Mouse (Mus musculus): ENCODE measurements around the gene Pcdh7.
"Not testable (repeated sequence)": the region's sequence is repeated elsewhere in the genome, so short reads cannot be mapped to it uniquely, and the experiment has no call there.

The Pcdh7 gene

GRCm38 (mm10) chr5:58118930-58119611 lies 401.3 kb downstream of the Pcdh7 start:
- peak; percentile 48 for DNase-seq (ENCODE audit: low spot score)

- DNase-seq (ENCODE audit: low spot score) = no peak
These were observed 426.1 kb downstream of the Pcdh7 start for GRCm38 (mm10) chr5:58143897-58144296.

- DNase-seq (ENCODE audit: low spot score) = no peak
These were observed 436.2 kb downstream of the Pcdh7 start for GRCm38 (mm10) chr5:58153966-58154365.

- no peak for DNase-seq (ENCODE audit: low spot score)
These were observed 454.5 kb downstream of the Pcdh7 start for GRCm38 (mm10) chr5:58172218-58172617.

GRCm38 (mm10) chr5:58174335-58174734 lies 456.6 kb downstream of the Pcdh7 start:
- not testable (repeated sequence) for DNase-seq (ENCODE audit: low spot score)

GRCm38 (mm10) chr5:58175532-58175931 lies 457.8 kb downstream of the Pcdh7 start:
- no peak for DNase-seq (ENCODE audit: low spot score)

All from embryo, embryonic 10.5 days (tissue).